ENCODE assay signal across 15 mouse cellular contexts in genomic region chr10:16600551-16601224, GRCm38 (mm10).
DNase-seq lines count a peak whose midpoint lies in the region; ATAC-seq and TF ChIP-seq lines count a peak whose summit lies in the region.
"Had no signal": no experiment of that assay in that cellular context is flagged by ENCODE, and none has a peak within 500 bp of the region (broad histone marks: within the 10 kb centered on the region; RNA-seq: fewer than 3 reads in every experiment).

No protein-coding gene starts in this region.

- peak; percentile 82 for ATAC-seq in stomach, embryonic 14.5 days (ENCODE audit: insufficient number of reproducible peaks, insufficient read depth, low FRiP score, low read depth)
- ATAC-seq: forebrain, postnatal 0 days; Patski had no signal

- intact Hi-C loops in left cerebral cortex, adult 2 months (cut with DNase I): no loop called here

- H3K27ac ChIP-seq in heart, embryonic 10.5 days: no peak overlapping the region
- no peak overlapping the region for H3K27ac ChIP-seq in stomach, embryonic 14.5 days (ENCODE audit: low read length)
- H3K27ac ChIP-seq in left cerebral cortex, adult 2 months: no peak overlapping the region
- H3K27ac ChIP-seq: heart, adult 2 months; hindbrain, embryonic 13.5 days; limb, embryonic 10.5 days had no signal

- no peak overlapping the region for H3K4me2 ChIP-seq in stomach, embryonic 14.5 days (replicated peaks; ENCODE audit: low read depth, low read length)
- H3K4me2 ChIP-seq: hindbrain, embryonic 13.5 days had no signal

- WGBS in heart, embryonic 10.5 days: 71% methylated on average over 10 of the region's 10 CpGs
- WGBS in stomach, embryonic 14.5 days: 77% methylated on average over 10 of the region's 10 CpGs

- H3K9me3 ChIP-seq in heart, embryonic 10.5 days: no peaks in the 10 kb centered on the region
- H3K9me3 ChIP-seq in stomach, embryonic 14.5 days (ENCODE audit: control insufficient read depth, low read depth, low read length): no peaks in the 10 kb centered on the region
- H3K9me3 ChIP-seq: hindbrain, embryonic 13.5 days; limb, embryonic 10.5 days had no signal

- peak; percentile 86 for DNase-seq in heart, embryonic 10.5 days (ENCODE audit: low spot score)
- DNase-seq in heart, adult 9 months (ENCODE audit: low spot score in 2 of 2): no peak
- DNase-seq in c-Kit-positive CD71-negative TER-119-negative erythroid progenitor cells, embryonic 14.5 days (ENCODE audit: low read depth): peak; percentile 16
- DNase-seq in liver: peak; percentile 82
- DNase-seq in left cerebral cortex, adult 2 months (ENCODE audit: extremely low spot score in 1 of 2, low spot score in 2 of 2): no peak
- no peak for DNase-seq in layer of hippocampus, postnatal 36 days
- DNase-seq in embryo, embryonic 11 days: no peak
- DNase-seq: adrenal gland, postnatal 10 days; cerebellum, adult 11 months; forebrain, postnatal 0 days; heart, adult 2 months had no signal

- H3K4me1 ChIP-seq in heart, embryonic 10.5 days: no peaks in the 10 kb centered on the region
- H3K4me1 ChIP-seq in stomach, embryonic 14.5 days (ENCODE audit: control insufficient read depth, insufficient read depth, low read length): no peaks in the 10 kb centered on the region
- H3K4me1 ChIP-seq: hindbrain, embryonic 13.5 days; limb, embryonic 10.5 days had no signal

- H3K36me3 ChIP-seq in heart, embryonic 10.5 days: no peaks in the 10 kb centered on the region
- no peaks in the 10 kb centered on the region for H3K36me3 ChIP-seq in stomach, embryonic 14.5 days (ENCODE audit: control insufficient read depth, insufficient read depth, low read length)
- H3K36me3 ChIP-seq: hindbrain, embryonic 13.5 days; limb, embryonic 10.5 days had no signal

- no peak overlapping the region for H3K9ac ChIP-seq in stomach, embryonic 14.5 days (replicated peaks; ENCODE audit: low read depth, low read length)
- H3K9ac ChIP-seq: forebrain, postnatal 0 days; hindbrain, embryonic 13.5 days had no signal

- TF ChIP-seq CTCF in left cerebral cortex, adult 2 months (IDR thresholded peaks at IDR 0.05): no peak

- H3K4me3 ChIP-seq in heart, embryonic 10.5 days: no peak overlapping the region
- H3K4me3 ChIP-seq in stomach, embryonic 14.5 days (ENCODE audit: low read depth, low read length): no peak overlapping the region
- no peak overlapping the region for H3K4me3 ChIP-seq in left cerebral cortex, adult 2 months
- H3K4me3 ChIP-seq: heart, adult 2 months; hindbrain, embryonic 13.5 days; limb, embryonic 10.5 days had no signal

- no peaks in the 10 kb centered on the region for H3K27me3 ChIP-seq in heart, embryonic 10.5 days (ENCODE audit: insufficient read depth, poor library complexity, severe bottlenecking)
- H3K27me3 ChIP-seq in stomach, embryonic 14.5 days (ENCODE audit: control insufficient read depth, insufficient read depth, low read length): no peaks in the 10 kb centered on the region
- H3K27me3 ChIP-seq: hindbrain, embryonic 13.5 days; Patski had no signal

Comparison
In these comparisons a context has a peak if more than half of its experiments do, and no peak if none do; other contexts are left out.
1. DNase-seq: peak in heart, embryonic 10.5 days (single experiment), c-Kit-positive CD71-negative TER-119-negative erythroid progenitor cells, embryonic 14.5 days (single experiment) and liver (single experiment); none in heart, adult 9 months (0 of 2), left cerebral cortex, adult 2 months (0 of 2), layer of hippocampus, postnatal 36 days (0 of 2) and embryo, embryonic 11 days (single experiment).